Mouse (Mus musculus) intestine, embryonic 16.5 days (tissue): Measurements from ENCODE around the gene Gm3642. TPM values are rescaled to one million over a fixed set of nuclear protein-coding genes. Genes with fewer than 3 reads are reported as not detected.
A peak's percentile ranks its signal among the peaks of the same experiment; 100 is the strongest.
"Not testable (repeated sequence)": the region's sequence is repeated elsewhere in the genome, so short reads cannot be mapped to it uniquely, and the experiment has no call there.

Experiments used
- ATAC-seq: fragments of 200-750 bp; cut with Nextera tagmentation; 2 replicates; pipeline ENCODE4 v1.8.0; 2017; ENCODE audit warnings: moderate TSS enrichment, moderate library complexity
- H3K27ac ChIP-seq: fragments of 300-500 bp; sonication (generic); 2 replicates; pipeline ENCODE4 v1.5.1; 2014; ENCODE audit warnings: mild to moderate bottlenecking, low read length
- H3K27me3 ChIP-seq: fragments of 300-500 bp; sonication (generic); replicated peaks from 2 replicates; pipeline ENCODE4 v1.6.1; 2014; ENCODE audit warnings: low read length, control low read depth, mixed read lengths; ENCODE audit not compliant: control insufficient read depth, insufficient read depth
- H3K36me3 ChIP-seq: fragments of 300-500 bp; sonication (generic); 2 replicates; pipeline ENCODE4 v1.6.1; 2014; ENCODE audit warnings: low read length, control low read depth; ENCODE audit not compliant: control insufficient read depth, insufficient read depth
- H3K4me1 ChIP-seq: fragments of 300-500 bp; sonication (generic); 2 replicates; pipeline ENCODE4 v1.6.1; 2014; ENCODE audit warnings: low read length, control low read depth, mixed read lengths; ENCODE audit not compliant: control insufficient read depth, insufficient read depth
- H3K4me2 ChIP-seq: fragments of 300-500 bp; sonication (generic); 2 replicates; pipeline ENCODE4 v1.6.1; 2014; ENCODE audit warnings: low read depth, low read length, control low read depth
- H3K4me3 ChIP-seq: fragments of 300-500 bp; sonication (generic); 2 replicates; pipeline ENCODE4 v1.5.1; 2014; ENCODE audit warnings: mild to moderate bottlenecking, low read length
- H3K9ac ChIP-seq: fragments of 300-500 bp; sonication (generic); 2 replicates; pipeline ENCODE4 v1.6.1; 2014; ENCODE audit warnings: low read depth, low read length
- H3K9me3 ChIP-seq: fragments of 300-500 bp; sonication (generic); 2 replicates; pipeline ENCODE4 v1.6.1; 2016; ENCODE audit warnings: low read length, control low read depth; ENCODE audit not compliant: control insufficient read depth
- whole genome bisulfite sequencing: fragments of 180-500 bp; shearing (Covaris S2); extraction: QIAGEN DNeasy Blood & Tissue Kit; methylation state at CpG from one replicate; pipeline ENCODE4 v1.1.7; 2014; 5-methylcytosine and 5-hydroxymethylcytosine counted together
- polyA plus RNA-seq: library from polyadenylated mRNA; unstranded; fragments of >200 nt; fragmentation: Nextera tagmentation; extraction: Ambion mirVana; gene quantifications from 2 replicates; pipeline ENCODE4 v1.2.1, GENCODE M21; 2015

The Gm3642 gene
- polyA plus RNA-seq, result not detected in 2 replicates

DNA sequence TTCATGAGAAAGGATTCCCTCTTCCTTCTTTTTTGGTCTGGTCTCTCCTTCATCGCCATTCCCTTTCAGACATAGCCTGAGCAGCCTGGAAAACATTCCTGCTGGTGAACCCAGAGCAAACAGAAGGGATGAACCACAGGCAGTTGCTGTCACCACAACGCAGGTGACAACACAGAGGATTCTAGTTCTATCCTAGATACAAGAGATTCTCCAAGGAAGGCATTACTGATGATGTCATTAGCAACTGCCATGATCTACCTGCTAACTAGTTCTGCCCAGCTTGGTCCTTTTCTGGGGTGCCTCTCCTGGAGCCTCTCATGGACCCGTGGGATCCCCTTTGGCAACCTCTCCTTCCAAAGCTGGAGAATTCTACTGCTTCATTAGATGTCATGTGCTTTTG lies at the start of gene Gm3642:
Gene Gm3642, minus strand, starts transcription at position 101 of the 400 bp plus-strand sequence.
- not testable (repeated sequence) for H3K4me3 ChIP-seq, H3K27ac ChIP-seq, H3K36me3 ChIP-seq, ATAC-seq, H3K9ac ChIP-seq, H3K4me1 ChIP-seq, H3K9me3 ChIP-seq, H3K4me2 ChIP-seq, H3K27me3 ChIP-seq
- no CpG with 5 or more reads among the region's 3 CpGs for WGBS

DNA sequence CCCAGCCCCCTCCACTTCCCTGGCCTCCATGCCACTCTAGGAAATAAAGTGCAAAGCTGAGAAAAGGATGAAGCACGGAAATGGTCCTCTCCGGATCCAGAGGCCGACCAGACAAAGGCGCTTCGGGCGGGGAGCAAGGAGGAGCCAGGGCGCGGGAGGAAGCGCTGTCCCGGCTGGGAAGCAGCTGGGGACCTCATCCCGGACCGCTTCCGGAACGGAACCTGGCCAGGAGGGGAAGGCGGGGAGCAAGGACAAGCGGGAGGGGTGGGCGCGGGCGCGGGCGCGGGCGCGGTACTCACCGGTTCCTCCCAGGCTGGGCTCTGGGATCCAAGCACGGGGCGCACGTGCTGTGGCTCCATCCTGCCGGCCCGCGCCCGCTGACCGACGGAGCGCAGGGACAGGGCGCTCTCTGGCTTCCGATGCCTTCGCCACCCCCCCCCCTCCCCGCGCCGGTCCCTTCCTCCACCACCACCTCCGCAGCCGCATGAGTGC lies 49.5 kb upstream of the Gm3642 start, which contains the start of gene Gm3667:
Gene Gm3667, minus strand, starts transcription at position 442 of the 492 bp plus-strand sequence.
- H3K36me3 ChIP-seq, H3K27ac ChIP-seq, H3K9me3 ChIP-seq, H3K27me3 ChIP-seq, H3K9ac ChIP-seq, H3K4me1 ChIP-seq, ATAC-seq: not testable (repeated sequence)
- WGBS, result 0% methylated on average over 9 of the region's 43 CpGs
- Histone ChIP-seq H3K4me2 (peak within 1 kb of the TSS; percentile 48), H3K4me3 (peak within 1 kb of the TSS; percentile 29)

DNA sequence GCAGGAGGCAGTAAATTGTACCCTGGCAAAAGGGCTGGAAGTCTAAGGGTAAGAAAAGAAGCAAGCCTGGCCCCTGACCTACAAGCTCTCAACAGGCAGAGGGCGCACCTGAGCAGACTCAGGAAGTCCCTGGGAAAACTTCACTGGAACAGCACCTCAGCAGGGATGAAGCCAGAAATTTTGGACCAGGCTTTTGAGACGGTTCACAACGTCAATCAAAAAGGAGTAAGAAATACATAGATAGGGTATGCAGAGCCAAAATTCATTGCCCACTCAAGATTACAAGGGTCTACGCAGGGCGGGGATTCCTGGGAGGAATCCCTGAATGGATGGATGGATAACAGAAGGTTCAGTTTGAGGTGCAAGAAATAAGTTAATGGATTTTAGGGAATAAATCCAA lies 48.7 kb upstream of the Gm3642 start:
- H3K9ac ChIP-seq, H3K4me2 ChIP-seq, H3K4me1 ChIP-seq, H3K27ac ChIP-seq, H3K4me3 ChIP-seq, ATAC-seq, H3K27me3 ChIP-seq, H3K9me3 ChIP-seq, H3K36me3 ChIP-seq: not testable (repeated sequence)
- WGBS, result 14% methylated on average over 4 of the region's 5 CpGs

DNA sequence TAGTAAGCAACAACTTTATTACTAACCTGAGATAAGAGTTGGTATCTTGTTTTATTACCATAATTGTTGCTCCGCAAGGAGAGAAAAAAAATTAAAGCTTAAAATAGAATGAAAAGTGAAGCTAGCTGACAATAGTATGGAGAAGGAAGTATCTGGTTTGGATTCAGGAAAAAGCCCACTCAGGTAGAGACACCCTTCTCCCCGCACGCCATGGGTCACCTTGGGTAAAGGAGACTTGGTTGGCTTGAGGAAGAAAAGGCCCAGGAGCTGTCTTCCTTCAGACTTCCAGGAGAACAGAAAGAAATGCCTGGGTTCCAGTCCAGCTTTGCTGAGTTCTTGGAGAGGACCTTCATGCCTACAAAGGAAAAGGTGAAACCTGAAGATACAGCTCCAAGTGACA lies 16.8 kb downstream of the Gm3642 start:
- H3K4me3 ChIP-seq, H3K4me2 ChIP-seq, ATAC-seq, H3K27ac ChIP-seq, H3K9ac ChIP-seq, H3K9me3 ChIP-seq, H3K36me3 ChIP-seq, H3K27me3 ChIP-seq, H3K4me1 ChIP-seq: not testable (repeated sequence)
- WGBS, result 81% methylated on average over 3 of the region's 3 CpGs

Other genes starting within 250 kb of the Gm3642 start
- 0.12 TPM in 2 replicates for gene Gm3629, start 249.7 kb downstream of the Gm3642 start, polyA plus RNA-seq
- gene Gm3460, start 217.9 kb downstream of the Gm3642 start, polyA plus RNA-seq, result not detected in 2 replicates
- gene Gm10251, start 156.1 kb downstream of the Gm3642 start, polyA plus RNA-seq, result not detected in 2 replicates
- not detected in 2 replicates for gene Gm8050, start 120.1 kb downstream of the Gm3642 start, polyA plus RNA-seq
- gene Gm3636, start 98.0 kb downstream of the Gm3642 start, polyA plus RNA-seq, result 1.8 and 2.2 TPM in 2 replicates
- not detected in 2 replicates for gene Gm8362, start 65.9 kb downstream of the Gm3642 start, polyA plus RNA-seq
- gene Gm3667, start 49.7 kb upstream of the Gm3642 start, polyA plus RNA-seq, result 0.12 and 0.17 TPM in 2 replicates
- gene Gm6356, start 133.5 kb upstream of the Gm3642 start, polyA plus RNA-seq, result not detected in 2 replicates
- 0.13 and 0.27 TPM in 2 replicates for gene Gm10406, start 187.1 kb upstream of the Gm3642 start, polyA plus RNA-seq
- gene Gm3685, start 204.7 kb upstream of the Gm3642 start, polyA plus RNA-seq, result not detected in 2 replicates